Mouse (Mus musculus): ENCODE results near the gene Lsm2.

- no peak for TF ChIP-seq CTCF (IDR thresholded peaks at IDR 0.05; ENCODE audit: extremely low read depth, insufficient read depth, insufficient read length, insufficient replicate concordance)
- TF ChIP-seq POLR2A (IDR thresholded peaks at IDR 0.05; ENCODE audit: low read depth, low read length), result no peak
Observed at GRCm38 (mm10) chr17:34979631-34980030, 2.0 kb upstream of the Lsm2 start.
